Mouse (Mus musculus): ENCODE data around the gene Rag1. TPM values are rescaled to one million over a fixed set of nuclear protein-coding genes. Genes with fewer than 3 reads are reported as not detected.

Gene Rag1
- 0.10 and 0.12 TPM in 2 replicates for polyA plus RNA-seq (2015; fragmentation: Nextera tagmentation; extraction: Ambion mirVana)

DNA sequence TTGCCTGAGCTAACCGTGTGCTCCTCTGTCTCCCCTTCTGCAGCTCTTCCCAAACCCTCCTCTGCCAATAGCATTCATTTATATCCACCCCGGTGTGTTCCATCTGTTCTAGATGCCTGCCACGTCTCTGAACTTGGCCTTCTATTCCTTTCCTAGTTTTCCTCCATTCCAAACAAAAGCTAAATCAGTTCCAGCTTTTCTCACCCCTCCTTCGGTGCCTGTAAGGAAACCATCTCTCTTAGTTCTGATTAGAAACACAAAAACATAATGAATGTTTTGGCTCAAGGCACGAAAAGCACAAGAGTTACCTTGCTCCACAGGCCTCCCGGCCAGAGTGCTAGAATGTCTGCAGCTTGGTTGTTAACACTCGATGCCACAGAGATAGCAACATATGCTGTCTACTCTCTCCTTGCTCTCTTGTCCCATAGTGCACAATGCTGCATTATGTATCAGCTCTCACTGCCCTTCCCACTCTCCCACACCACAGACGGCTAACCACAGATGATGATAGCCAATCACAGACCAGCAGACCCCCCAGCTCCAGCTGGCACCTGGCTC is at the start of gene Rag1, which contains the start of gene B230118H07Rik:
TSS of gene Rag1 (minus strand) at position 388 of the 558 bp plus-strand sequence.
TSS of gene B230118H07Rik (minus strand) at position 419 of the 558 bp plus-strand sequence.
- no peaks in the 10 kb centered on the region; the same call in 1 of the 2 replicates for H3K27me3 ChIP-seq

DNA sequence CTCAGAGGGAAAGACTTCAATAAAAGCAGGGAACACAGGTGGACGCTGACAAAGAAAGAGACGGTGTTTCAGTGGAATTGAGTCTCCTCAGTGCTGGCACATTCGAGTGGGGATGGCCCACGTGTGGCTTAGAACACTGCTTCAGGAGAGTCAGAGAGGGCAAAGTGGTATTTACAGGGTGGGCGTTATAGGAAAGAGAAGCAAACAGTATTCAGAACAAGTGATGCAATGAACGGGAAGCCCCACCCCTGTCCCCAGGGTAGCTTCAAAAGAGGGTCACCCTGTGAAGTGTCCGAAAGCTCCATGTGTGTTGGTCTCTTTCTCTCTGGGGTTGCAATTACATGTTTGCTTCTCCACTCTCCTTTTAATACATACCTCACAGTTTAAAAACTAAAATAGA is 46.3 kb upstream of the Rag1 start:
- no peak overlapping the region for H3K4me2 ChIP-seq
- no peaks in the 10 kb centered on the region for H3K27me3 ChIP-seq
- H3K27ac ChIP-seq = no peak overlapping the region
- H3K9ac ChIP-seq = no peak overlapping the region
- 88% methylated on average over 7 of the region's 7 CpGs for WGBS
- peaks cover 67% of the 10 kb centered on the region for H3K36me3 ChIP-seq
- H3K4me3 ChIP-seq = no peak overlapping the region
- no peak for ATAC-seq (ENCODE audit: insufficient number of reproducible peaks, insufficient read depth, low FRiP score, low TSS enrichment, low read depth)
- H3K9me3 ChIP-seq = no peaks in the 10 kb centered on the region
- 0 out of 2 replicates have a peak, but pooled peaks cover 2% of the 10 kb centered on the region for H3K4me1 ChIP-seq

More for the DNA sequence above, at the start of gene Rag1, which contains the start of gene B230118H07Rik:
- Histone ChIP-seq H3K4me2 (peak within 1 kb of the TSS; percentile 41), H3K4me3 (no peak within 1 kb of the TSS; the same call in 1 of the 2 replicates), H3K36me3 (no peaks in the 10 kb centered on the region), H3K4me1 (peaks cover 24% of the 10 kb centered on the region), H3K9ac (0 out of 2 replicates have a peak within 1 kb of the TSS, but pooled peaks have one; percentile 46), H3K9me3 (no peaks in the 10 kb centered on the region), H3K27ac (peak within 1 kb of the TSS; percentile 69; the same call in 1 of the 2 replicates)
- ATAC-seq (ENCODE audit: insufficient number of reproducible peaks, insufficient read depth, low FRiP score, low TSS enrichment, low read depth) = peak; percentile 48; the same call in 1 of the 2 replicates
- WGBS = 17% methylated on average over 8 of the region's 8 CpGs

DNA sequence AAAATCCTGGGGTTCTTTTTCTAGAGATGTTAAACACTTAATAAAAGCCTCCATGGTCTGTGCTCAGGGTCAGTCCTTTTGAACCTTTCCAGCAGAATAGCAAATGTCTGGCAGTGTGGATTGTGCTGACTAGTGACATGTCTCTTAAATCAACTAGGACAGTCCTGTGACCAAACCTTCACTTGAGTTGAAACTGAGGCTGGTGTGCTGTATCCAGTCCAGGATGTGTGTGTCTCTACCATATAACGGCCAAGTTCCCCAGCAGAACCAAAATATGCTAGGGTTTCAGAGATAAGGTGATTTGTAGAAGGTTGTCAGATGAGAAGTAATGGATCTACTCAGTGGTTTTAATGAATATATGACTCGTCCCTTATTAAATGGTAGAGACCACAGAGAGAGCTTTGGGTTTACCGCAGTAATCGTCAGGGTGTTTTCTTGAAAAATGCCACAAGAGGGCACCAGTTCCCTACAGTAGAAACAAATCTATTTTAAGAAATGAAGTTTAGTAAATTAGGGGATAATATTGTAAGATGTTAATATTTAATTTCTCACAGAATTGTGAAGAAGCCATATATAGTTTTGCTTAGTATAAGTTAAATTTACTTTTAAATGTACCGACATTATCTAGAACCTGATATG is 44.4 kb upstream of the Rag1 start:
- no peak overlapping the region for H3K4me3 ChIP-seq
- WGBS = 55% methylated on average over 5 of the region's 5 CpGs
- no peaks in the 10 kb centered on the region for H3K4me1 ChIP-seq
- H3K36me3 ChIP-seq = peaks cover 71% of the 10 kb centered on the region
- no peak overlapping the region for H3K27ac ChIP-seq
- no peaks in the 10 kb centered on the region for H3K27me3 ChIP-seq
- ATAC-seq (ENCODE audit: insufficient number of reproducible peaks, insufficient read depth, low FRiP score, low TSS enrichment, low read depth) = no peak
- H3K9me3 ChIP-seq = no peaks in the 10 kb centered on the region
- H3K4me2 ChIP-seq = no peak overlapping the region
- H3K9ac ChIP-seq = no peak overlapping the region

DNA sequence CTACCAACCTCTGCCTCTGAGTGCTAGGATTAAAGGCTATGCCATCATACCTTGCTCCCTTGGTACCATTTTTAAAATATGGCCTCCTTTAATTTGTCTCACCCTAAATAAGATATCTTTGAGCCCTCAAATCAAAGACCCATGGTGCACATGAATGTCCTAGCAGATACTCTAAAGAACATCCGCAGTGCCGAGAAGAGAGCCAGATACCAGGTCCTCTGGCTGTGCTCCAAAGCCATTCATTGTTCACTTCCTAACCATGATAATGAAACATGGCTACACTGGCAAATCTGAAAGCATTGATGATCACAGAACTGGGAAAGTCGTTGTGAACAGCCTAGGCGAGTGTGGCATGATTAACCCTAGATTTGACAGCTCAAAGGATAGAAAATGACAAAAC is 43.7 kb upstream of the Rag1 start:
- H3K27me3 ChIP-seq = no peaks in the 10 kb centered on the region
- H3K9me3 ChIP-seq = no peaks in the 10 kb centered on the region
- H3K4me3 ChIP-seq = no peak overlapping the region
- peaks cover 68% of the 10 kb centered on the region for H3K36me3 ChIP-seq
- 76% methylated on average over 4 of the region's 4 CpGs for WGBS
- H3K27ac ChIP-seq = no peak overlapping the region
- H3K4me1 ChIP-seq = no peaks in the 10 kb centered on the region
- H3K4me2 ChIP-seq = no peak overlapping the region
- no peak for ATAC-seq (ENCODE audit: insufficient number of reproducible peaks, insufficient read depth, low FRiP score, low TSS enrichment, low read depth)
- H3K9ac ChIP-seq = no peak overlapping the region

DNA sequence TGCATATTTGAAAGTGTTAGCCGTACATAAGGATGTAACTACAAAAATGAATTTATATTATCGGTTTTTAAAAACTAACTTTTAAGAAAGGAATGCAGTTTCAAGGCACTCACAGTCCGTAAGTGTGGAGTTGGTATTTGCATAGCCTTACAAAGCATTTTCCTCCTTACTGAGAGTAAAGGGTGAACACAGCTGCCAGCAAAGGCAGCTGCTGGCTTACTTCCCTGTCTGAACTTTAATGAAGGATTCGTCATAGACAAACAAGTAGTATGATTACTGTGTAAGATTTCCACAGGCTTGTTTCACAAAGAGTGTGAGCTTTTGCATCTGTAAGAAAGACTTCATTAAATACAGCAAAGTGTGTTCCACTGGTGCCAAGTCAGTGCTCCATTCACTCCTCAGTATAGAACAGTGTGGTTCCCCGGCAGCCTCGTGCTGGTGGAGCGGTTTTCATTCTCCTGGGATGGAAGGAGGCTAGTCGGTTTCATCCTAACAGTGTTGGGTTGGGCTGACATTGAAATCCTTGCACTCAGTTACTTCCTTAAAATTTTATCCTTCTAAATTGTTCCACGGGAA is 41.0 kb upstream of the Rag1 start:
- ATAC-seq (ENCODE audit: insufficient number of reproducible peaks, insufficient read depth, low FRiP score, low TSS enrichment, low read depth) = no peak
- Histone ChIP-seq H3K9ac (no peak overlapping the region), H3K4me2 (no peak overlapping the region), H3K36me3 (peaks cover 74% of the 10 kb centered on the region), H3K27ac (no peak overlapping the region), H3K27me3 (no peaks in the 10 kb centered on the region), H3K4me1 (no peaks in the 10 kb centered on the region), H3K9me3 (no peaks in the 10 kb centered on the region), H3K4me3 (no peak overlapping the region)
- 90% methylated on average over 9 of the region's 9 CpGs for WGBS

DNA sequence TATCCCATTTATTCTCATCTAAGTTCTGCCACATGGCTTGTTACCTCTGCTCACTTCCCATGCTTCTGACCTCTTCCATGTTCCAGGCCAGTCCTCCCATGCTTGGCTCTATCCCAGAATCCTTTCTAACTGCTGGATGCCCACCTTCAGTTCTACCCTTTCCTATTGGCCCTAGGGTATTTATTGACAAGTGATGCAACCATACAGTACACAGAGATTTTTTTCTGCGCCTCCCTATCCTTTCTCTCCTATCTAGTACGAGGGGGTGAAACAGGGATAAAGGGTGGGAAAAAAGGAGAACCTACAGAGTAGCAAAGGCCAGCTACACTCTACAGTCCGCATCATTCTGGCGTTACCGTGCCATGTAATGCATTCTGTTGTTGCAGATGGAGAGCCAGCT is 38.7 kb upstream of the Rag1 start:
- Histone ChIP-seq H3K4me1 (no peaks in the 10 kb centered on the region), H3K36me3 (peaks cover 72% of the 10 kb centered on the region), H3K4me3 (no peak overlapping the region), H3K9me3 (no peaks in the 10 kb centered on the region), H3K9ac (no peak overlapping the region), H3K27ac (no peak overlapping the region), H3K27me3 (no peaks in the 10 kb centered on the region), H3K4me2 (no peak overlapping the region)
- ATAC-seq (ENCODE audit: insufficient number of reproducible peaks, insufficient read depth, low FRiP score, low TSS enrichment, low read depth) = no peak
- 88% methylated on average over 5 of the region's 5 CpGs for WGBS

DNA sequence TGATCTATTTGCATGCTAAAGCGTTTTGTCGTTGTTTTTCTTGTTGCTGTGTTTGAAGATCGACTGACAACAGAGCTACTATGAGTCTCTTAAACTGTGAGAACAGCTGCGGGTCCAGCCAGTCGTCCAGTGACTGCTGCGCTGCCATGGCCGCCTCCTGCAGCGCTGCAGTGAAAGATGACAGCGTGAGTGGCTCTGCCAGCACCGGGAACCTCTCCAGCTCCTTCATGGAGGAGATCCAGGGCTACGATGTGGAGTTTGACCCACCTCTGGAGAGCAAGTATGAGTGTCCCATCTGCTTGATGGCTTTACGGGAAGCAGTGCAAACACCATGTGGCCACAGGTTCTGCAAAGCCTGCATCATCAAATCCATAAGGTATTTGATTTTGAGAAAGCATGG is 35.1 kb upstream of the Rag1 start:
- WGBS = 94% methylated on average over 12 of the region's 12 CpGs
- Histone ChIP-seq H3K27me3 (no peaks in the 10 kb centered on the region), H3K36me3 (peaks cover 44% of the 10 kb centered on the region), H3K27ac (no peak overlapping the region), H3K4me1 (peaks cover 2% of the 10 kb centered on the region), H3K9ac (no peak overlapping the region), H3K4me3 (no peak overlapping the region), H3K9me3 (no peaks in the 10 kb centered on the region), H3K4me2 (no peak overlapping the region)
- ATAC-seq (ENCODE audit: insufficient number of reproducible peaks, insufficient read depth, low FRiP score, low TSS enrichment, low read depth) = no peak

DNA sequence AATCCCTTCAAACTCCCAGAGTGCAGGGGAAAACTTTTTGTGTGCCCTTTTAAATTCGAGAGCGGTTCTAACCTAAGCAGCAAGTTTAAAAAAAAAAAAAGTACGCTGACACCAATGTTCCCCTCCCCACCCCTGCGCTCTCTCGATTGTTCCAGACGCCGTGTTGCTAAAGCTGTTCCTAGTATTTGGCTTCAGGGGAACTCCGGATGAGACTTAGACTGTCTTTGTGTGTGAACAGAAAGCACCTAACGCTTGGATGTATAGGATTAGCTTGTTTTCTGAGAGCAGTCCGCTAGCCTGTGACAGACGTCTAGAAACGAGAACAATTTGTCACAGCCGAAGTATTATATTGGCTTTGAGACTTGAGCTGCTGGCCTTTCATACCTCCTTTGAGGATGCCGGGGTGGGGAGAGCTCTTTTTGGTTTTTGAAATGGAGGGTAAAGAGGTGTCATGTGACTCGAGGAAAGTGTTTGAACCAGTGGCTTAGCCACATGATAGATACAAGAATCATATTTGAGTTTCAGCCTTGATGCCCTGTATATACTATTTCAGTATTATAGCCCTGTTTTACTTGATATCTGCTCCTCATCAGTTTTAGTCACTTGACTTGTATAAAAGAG is 30.0 kb upstream of the Rag1 start:
- no peak for ATAC-seq (ENCODE audit: insufficient number of reproducible peaks, insufficient read depth, low FRiP score, low TSS enrichment, low read depth)
- 0 out of 2 replicates have a peak, but pooled peaks cover under 1% of the 10 kb centered on the region for H3K36me3 ChIP-seq
- H3K27ac ChIP-seq = no peak overlapping the region
- 2% methylated on average over 15 of the region's 15 CpGs for WGBS
- peak overlapping the region; percentile 95 for H3K9ac ChIP-seq
- peak overlapping the region; percentile 67 for H3K4me2 ChIP-seq
- H3K27me3 ChIP-seq = peaks cover 6% of the 10 kb centered on the region
- peak overlapping the region; percentile 98 for H3K4me3 ChIP-seq
- no peaks in the 10 kb centered on the region for H3K9me3 ChIP-seq
- peaks cover 5% of the 10 kb centered on the region for H3K4me1 ChIP-seq

DNA sequence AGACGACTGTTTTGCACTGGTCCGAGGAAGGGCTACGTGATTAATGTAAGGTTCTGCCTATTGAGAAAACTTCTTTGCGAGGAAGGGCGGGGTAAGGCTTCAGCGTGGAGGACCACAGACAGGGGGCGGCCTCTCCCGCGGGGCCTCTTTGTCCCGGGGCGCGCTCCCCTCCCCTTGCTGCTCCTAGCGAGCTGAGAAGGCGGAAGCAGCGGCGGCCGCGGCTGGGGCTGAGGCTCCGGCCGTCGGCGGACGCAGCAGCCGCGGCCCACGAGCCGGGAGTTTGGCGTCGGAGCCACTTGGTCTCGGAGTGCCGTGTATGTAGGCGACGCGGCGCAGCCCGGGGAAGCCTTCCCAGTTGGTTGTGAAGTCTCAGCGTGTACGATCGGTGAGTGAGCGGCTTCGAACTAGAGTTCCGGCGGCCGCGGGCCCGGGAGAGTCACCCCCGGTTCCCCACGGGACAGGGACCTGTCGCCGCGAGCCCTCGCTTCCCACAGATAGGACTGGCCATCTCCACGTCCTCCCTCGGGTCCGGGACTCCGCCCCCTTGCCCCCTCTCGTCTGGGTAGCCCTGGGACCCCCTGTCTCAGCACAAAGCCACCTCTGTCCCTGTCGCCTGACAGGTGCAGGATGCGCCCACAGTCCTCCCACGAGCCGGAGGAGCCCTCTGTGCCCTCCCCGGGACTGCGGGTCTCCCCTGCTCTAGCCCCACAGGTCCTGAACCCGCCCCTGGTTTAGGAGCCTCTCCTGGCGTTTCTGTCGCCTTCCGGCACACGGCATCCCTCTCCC is 29.1 kb upstream of the Rag1 start, which contains the start of gene Traf6:
TSS of gene Traf6 (plus strand) at position 194 of the 786 bp plus-strand sequence.
- Histone ChIP-seq H3K27ac (peak within 1 kb of the TSS; percentile 55), H3K27me3 (peaks cover 6% of the 10 kb centered on the region), H3K36me3 (no peaks in the 10 kb centered on the region), H3K4me3 (peak within 1 kb of the TSS; percentile 98), H3K4me1 (peaks cover 5% of the 10 kb centered on the region), H3K9ac (peak within 1 kb of the TSS; percentile 95), H3K4me2 (peak within 1 kb of the TSS; percentile 67), H3K9me3 (no peaks in the 10 kb centered on the region)
- WGBS = under 1% methylated on average over 68 of the region's 68 CpGs
- ATAC-seq (ENCODE audit: insufficient number of reproducible peaks, insufficient read depth, low FRiP score, low TSS enrichment, low read depth) = peak; percentile 87

DNA sequence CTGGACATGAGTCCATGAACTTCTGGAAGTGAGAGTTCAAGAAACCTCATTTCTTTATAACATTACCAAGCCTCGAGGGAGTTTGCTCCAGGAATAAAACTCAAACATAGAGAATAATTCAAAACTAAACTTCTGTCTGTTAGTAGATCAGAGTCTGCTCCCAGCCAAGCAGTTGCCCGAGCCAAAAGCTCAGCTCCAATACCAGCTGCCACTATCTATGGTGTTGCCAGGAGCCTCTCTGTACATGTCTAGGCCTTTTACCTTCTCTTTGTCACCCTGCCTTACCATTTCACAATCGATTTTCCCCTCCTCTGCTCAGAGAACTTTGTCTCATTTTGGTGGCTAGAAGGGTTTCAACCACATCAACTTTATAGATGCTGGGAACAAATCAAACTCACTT is 24.2 kb upstream of the Rag1 start:
- Histone ChIP-seq H3K27ac (no peak overlapping the region), H3K27me3 (peaks cover 6% of the 10 kb centered on the region), H3K36me3 (no peaks in the 10 kb centered on the region), H3K9ac (no peak overlapping the region), H3K4me3 (no peak overlapping the region), H3K4me2 (no peak overlapping the region), H3K4me1 (no peaks in the 10 kb centered on the region), H3K9me3 (no peaks in the 10 kb centered on the region)
- 79% methylated on average over 3 of the region's 3 CpGs for WGBS
- no peak for ATAC-seq (ENCODE audit: insufficient number of reproducible peaks, insufficient read depth, low FRiP score, low TSS enrichment, low read depth)

DNA sequence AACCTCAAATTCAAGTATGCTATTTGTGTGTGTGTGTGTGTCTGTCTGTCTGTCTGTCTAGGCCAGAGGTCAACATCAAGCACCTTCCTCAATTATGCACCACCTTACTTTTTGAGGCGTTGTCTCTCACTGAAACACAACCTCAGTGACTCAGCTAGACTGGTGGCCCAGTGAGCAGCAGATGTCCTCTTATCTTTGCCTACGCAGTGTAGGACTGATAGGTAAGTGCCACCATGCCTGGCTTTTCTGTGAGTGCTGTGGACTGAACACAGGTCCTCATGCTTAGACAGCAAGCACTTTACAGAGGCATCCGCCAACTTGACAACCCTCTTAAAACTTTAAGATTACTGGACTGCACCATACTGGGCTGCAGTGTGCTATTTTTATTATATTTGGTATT is 19.4 kb upstream of the Rag1 start:
- no peak for ATAC-seq (ENCODE audit: insufficient number of reproducible peaks, insufficient read depth, low FRiP score, low TSS enrichment, low read depth)
- H3K4me1 ChIP-seq = no peaks in the 10 kb centered on the region
- no peak overlapping the region for H3K4me3 ChIP-seq
- H3K27me3 ChIP-seq = peaks cover 3% of the 10 kb centered on the region; the same call in 1 of the 2 replicates
- no peaks in the 10 kb centered on the region for H3K36me3 ChIP-seq
- H3K4me2 ChIP-seq = no peak overlapping the region
- 91% methylated on average over 3 of the region's 3 CpGs for WGBS
- H3K9me3 ChIP-seq = no peaks in the 10 kb centered on the region
- no peak overlapping the region for H3K27ac ChIP-seq
- H3K9ac ChIP-seq = no peak overlapping the region
